Mouse (Mus musculus): Measurements from ENCODE around the gene Plcb1. TPM values are rescaled to one million over a fixed set of nuclear protein-coding genes. Genes with fewer than 3 reads are reported as not detected.

Gene Plcb1
- total RNA-seq, 2 experiments from 2014 or later, result 2.9 to 3.1 TPM

DNA sequence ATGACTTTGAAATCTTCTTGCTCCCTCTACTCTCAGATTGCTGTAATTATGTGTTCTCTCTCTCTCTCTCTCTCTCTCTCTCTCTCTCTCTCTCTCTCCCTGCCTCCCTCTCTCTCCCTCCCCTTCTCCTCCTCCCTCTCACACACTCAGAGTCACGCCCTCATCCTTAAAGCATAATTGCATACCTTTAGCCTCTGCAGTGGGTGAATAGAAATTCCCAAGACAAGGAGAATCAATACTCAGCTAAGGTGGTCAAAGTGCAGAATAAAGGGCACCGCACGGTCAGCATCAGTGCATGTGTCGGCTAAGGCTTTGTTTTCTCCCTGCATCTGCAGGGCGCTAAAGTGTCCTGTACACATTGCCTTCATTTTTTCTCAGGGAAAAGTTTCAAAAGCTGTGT, 243.4 kb downstream of the Plcb1 start:
- DNase-seq, result no peak
- intact Hi-C loops (cut with DNase I; ENCODE audit: low total_unique reads), result no loop called here

DNA sequence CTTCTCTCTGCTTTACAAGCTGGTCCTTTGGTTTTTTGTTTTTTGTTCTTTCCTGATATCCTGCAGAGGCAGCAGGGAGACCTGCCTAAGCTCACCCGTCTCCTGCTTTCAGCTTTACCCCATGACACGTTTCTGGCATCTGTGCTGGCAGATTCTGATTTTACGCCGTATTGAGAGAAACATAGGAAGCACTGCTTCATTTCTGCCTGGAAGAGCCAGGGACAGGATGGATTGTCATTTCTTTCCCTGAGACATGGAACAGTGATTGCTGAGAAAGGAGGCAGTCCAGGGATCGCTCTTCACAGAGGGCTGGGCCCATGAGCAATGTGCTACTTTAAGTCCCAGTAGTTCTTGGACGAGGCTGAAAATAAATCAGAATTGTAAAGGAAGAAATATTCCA, 243.8 kb downstream of the Plcb1 start:
- DNase-seq, result no peak
- intact Hi-C loops (cut with DNase I; ENCODE audit: low total_unique reads), result no loop called here

DNA sequence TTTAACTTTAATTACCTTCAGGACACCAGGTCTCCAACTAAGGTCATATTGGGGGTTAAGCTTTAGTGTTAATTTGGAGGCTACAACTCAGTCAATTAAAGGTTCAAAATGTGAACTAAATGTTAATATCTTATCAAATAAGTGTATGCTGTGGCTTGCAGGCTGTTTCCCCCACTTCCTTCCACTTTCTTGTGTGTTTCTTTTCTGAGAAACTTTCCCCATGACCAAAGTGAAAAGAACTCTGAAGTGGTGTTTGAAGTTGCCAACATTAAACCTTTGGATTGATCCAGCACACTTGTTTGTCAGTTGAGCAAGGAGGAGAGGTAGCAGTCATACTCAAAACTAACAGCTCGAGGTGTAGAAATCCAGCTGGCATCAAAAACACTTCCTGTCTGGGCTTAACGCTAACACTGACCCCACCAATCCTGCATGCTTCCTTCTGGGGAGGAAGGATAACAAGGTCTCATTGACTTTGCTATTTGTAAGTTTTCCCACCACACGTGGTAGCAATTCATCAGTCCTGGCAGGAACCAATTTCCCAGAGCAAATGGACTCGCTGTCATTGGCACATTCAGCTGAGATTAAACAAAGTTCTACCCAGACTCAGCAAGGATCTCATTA, 249.9 kb downstream of the Plcb1 start:
- intact Hi-C loops (cut with DNase I; ENCODE audit: low total_unique reads), result no loop called here

DNA sequence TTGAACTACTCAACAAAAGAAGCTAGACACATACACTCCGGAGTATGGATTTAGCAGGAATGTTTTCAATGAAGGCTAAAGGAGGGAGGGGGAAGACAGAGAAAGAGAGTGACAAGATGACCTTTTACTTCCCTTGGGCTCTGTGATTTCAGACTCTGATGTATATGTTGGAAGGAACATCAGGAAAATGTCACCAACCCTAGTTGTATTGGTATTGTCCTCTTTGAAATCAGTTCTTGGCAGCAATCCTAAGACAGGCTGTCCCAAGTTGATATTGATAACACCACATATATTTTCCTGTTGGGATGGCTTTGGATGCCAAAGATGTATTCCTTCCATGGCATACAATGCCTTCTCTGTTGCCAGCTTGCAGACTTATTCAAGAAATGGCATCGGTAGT, 262.9 kb downstream of the Plcb1 start:
- no peak for DNase-seq
- intact Hi-C loops (cut with DNase I; ENCODE audit: low total_unique reads), result no loop called here

More for the DNA sequence above, 249.9 kb downstream of the Plcb1 start:
- DNase-seq, result no peak

GRCm38 (mm10) chr2:135049283-135049682, 263.4 kb downstream of the Plcb1 start:
- intact Hi-C loops (cut with DNase I; ENCODE audit: low total_unique reads), result no loop called here
- no peak for DNase-seq

GRCm38 (mm10) chr2:135051540-135052288, 265.8 kb downstream of the Plcb1 start:
- intact Hi-C loops (cut with DNase I; ENCODE audit: low total_unique reads), result no loop called here
- no peak for DNase-seq

GRCm38 (mm10) chr2:135053391-135053790, 267.5 kb downstream of the Plcb1 start:
- intact Hi-C loops (cut with DNase I; ENCODE audit: low total_unique reads), result no loop called here
- no peak for DNase-seq

DNA sequence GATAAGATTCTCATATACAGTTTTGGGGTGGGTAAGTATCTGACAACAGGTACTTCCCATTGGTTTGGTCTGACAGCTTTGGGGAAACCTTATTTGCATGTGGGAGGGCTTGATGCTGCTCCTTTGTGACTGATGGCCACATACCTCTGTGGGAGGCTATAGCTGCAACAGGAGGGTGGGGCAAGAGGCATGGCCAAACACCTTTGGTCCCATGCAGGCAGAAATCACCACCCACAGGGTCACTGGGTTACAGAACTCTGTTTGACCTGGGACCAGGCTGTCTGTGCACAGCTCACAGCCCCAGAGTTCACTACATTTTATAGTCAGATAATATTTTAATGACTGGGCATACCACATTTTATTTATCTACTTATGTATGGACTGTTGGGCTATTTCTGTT, 281.6 kb downstream of the Plcb1 start:
- no peak for DNase-seq
- intact Hi-C loops (cut with DNase I; ENCODE audit: low total_unique reads), result no loop called here

GRCm38 (mm10) chr2:135071349-135071748, 285.5 kb downstream of the Plcb1 start:
- no peak for DNase-seq
- intact Hi-C loops (cut with DNase I; ENCODE audit: low total_unique reads), result no loop called here

GRCm38 (mm10) chr2:135072503-135072902, 286.6 kb downstream of the Plcb1 start:
- DNase-seq, result no peak
- intact Hi-C loops (cut with DNase I; ENCODE audit: low total_unique reads), result no loop called here

DNA sequence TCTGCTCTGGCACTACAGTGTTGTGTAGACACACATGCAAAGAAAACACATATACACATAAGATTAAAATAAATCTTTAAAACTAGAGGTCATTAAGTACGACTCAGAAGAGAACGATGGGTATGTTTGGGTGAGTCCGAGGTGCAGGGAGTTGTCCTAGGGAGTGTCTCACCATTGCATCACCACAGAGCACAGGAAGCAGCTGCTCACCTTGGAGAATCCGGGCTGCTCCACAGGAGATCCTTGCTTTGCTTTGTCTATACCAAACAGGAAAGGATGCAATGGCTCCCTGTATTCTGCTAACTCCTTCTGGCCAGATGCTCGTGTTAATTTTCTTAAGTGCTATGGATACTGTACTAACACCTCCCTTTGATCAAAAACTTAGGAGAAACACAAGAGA, 287.1 kb downstream of the Plcb1 start:
- DNase-seq, result no peak
- intact Hi-C loops (cut with DNase I; ENCODE audit: low total_unique reads), result no loop called here

- intact Hi-C loops (cut with DNase I; ENCODE audit: low total_unique reads), result no loop called here
- DNase-seq, result no peak
Observed at GRCm38 (mm10) chr2:135075375-135075774, 289.5 kb downstream of the Plcb1 start.

GRCm38 (mm10) chr2:135092588-135093162, 306.8 kb downstream of the Plcb1 start:
- intact Hi-C loops (cut with DNase I; ENCODE audit: low total_unique reads), result no loop called here
- DNase-seq, result no peak

DNA sequence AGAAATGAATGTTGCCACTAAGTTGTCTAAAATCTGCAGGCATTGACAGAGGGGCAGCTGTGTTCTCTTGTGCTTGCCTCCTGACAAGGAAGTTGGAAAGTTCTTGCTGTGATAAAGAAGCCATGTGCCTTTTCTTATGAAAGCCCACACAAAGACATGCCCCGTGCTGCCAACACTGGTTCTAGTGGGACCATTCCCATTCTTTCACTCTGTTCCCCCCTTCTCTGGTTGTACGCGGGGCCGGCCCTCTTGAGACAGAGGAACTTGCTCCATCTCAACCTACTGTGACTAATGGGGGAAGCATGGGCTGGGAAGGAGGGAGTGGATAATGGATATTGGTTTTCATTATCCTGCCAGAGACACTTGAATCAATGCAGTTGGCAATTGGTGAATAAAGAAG, 315.4 kb downstream of the Plcb1 start:
- intact Hi-C loops (cut with DNase I; ENCODE audit: low total_unique reads), result no loop called here

DNA sequence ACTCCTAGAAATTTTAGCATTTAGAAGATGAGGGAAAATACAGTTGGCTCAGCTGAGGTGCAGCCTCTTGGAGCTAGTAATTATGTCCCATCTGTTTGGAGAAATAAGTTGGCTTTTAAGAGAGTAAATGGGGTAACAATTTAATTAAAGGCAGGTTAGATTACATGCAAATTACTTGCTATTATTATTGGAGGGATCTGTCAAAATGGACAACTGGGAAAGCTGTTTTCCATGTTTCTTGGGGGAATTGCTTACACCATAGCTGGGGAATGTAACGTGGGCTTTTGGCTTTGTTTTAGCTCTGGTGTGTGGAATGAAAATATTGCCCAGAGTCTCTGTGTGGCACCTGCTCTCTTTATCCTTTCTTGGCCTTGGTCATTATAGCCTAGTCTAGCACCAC, 316.1 kb downstream of the Plcb1 start:
- DNase-seq, result no peak
- intact Hi-C loops (cut with DNase I; ENCODE audit: low total_unique reads), result no loop called here

More for the DNA sequence above, 315.4 kb downstream of the Plcb1 start:
- no peak for DNase-seq

DNA sequence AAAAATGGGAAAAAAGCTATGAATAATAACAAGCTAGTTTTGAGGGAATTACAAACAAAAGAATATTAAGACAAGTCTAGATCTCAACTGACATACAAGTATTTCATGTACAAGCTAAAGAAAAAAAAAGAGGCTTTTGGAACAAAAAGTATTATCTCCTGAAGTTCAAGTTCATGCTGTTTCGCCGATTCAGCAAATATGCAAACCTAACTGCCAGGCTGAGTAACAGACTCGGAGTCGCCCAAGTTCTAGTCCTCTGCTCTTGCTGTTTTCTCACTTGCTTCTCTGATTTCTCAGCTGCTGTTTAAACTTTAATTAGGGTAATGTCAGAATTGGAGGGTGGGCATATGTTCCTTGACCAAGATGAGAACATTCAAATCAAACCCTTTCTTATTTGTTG, 320.8 kb downstream of the Plcb1 start:
- intact Hi-C loops (cut with DNase I; ENCODE audit: low total_unique reads), result no loop called here
- DNase-seq, result no peak

DNA sequence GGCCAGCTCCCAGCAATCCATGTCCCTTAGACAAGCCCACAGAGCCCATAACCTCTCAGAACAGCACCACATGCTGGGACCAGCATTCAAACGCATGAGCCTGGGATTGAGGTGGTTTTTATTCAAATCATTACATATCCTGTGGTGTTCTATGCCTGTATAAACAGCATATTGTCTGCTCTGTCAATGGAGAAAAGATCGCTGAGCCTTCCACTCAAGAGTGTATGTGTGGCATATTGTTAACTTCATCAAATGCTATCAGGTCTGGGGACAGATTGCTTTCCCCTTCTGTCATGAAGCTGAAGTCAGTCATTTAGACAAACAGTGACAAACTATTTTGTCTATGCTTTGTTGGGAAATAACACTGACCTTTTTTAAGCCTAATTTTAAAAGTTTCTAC, 322.7 kb downstream of the Plcb1 start:
- DNase-seq, result no peak
- intact Hi-C loops (cut with DNase I; ENCODE audit: low total_unique reads), result no loop called here

GRCm38 (mm10) chr2:135114501-135115128, 328.7 kb downstream of the Plcb1 start:
- DNase-seq, result no peak
- intact Hi-C loops (cut with DNase I; ENCODE audit: low total_unique reads), result no loop called here

DNA sequence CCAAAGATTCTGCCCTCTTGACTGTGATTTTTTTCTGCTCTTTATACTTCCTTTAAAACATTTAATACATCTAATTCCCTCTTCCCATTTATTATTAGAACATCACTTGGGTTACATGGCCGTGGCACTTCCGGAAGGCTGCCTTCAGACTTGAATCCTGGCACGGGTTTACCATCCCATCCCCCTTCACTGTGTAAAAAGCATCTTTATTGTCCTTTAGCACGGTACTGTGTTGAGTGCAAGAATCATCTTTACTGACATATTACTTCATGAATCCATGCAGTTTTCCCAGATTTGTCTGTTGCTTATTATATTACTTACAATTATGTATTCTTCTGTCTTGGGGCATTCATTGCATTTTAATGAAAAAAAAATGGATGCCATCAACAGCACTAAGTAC, 337.2 kb downstream of the Plcb1 start:
- intact Hi-C loops (cut with DNase I; ENCODE audit: low total_unique reads), result no loop called here
- DNase-seq, result no peak

- no peak for DNase-seq
- intact Hi-C loops (cut with DNase I; ENCODE audit: low total_unique reads), result no loop called here
Observed at GRCm38 (mm10) chr2:135123695-135124343, 338.0 kb downstream of the Plcb1 start.
